Mouse (Mus musculus): Measurements from ENCODE around the gene Pramef20. TPM values are rescaled to one million over a fixed set of nuclear protein-coding genes. Genes with fewer than 3 reads are reported as not detected.
"Not testable (repeated sequence)": the region's sequence is repeated elsewhere in the genome, so short reads cannot be mapped to it uniquely, and the experiment has no call there.

The Pramef20 gene
- not detected in 2 replicates for polyA plus RNA-seq (2012; rRNA removed)

DNA sequence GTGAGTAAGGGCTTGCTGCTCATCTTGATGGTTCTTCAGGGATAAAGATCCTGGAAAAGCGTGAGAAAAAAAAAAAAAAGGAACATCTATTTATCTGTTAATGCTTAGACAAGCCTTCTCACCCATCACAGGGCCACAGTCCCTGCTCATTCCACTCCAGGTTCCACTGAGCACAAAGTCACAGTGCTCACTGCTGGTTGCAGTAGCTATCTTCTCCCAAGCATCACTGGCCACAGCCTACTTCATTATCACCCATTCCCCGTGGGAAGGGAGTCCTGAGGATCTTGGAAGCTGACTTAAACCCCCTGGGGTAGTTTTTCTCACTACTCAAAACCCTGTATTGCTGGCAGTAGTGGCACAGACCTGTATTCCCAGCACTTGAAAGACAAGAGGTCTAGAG is at the start of gene Pramef20:
Pramef20 (minus strand) TSS at position 23 of the 400 bp plus-strand sequence.
- DNase-seq (ENCODE audit: low spot score): no peak

GRCm38 (mm10) chr4:144424590-144424989 is 46.9 kb upstream of the Pramef20 start:
- no peak for DNase-seq (ENCODE audit: low spot score)

DNA sequence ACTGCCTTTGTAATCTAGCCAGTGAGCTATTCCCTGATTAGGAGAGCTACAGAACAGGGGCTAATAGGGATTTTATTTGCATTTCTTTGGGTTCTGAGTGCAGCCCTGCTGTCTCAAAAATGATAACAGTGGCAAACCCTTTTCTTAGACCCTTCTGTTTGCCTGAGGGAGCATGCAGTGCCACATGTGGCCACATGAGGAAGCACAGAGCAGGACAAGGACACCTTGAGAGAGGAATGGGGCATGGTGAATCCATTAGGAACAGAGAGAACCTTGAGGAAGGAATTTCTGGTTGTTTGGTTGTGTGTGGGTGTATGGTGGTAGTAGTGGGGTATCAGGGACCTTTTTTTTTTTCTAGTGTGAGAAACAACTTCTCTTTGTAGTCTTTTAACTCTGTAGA is 42.9 kb upstream of the Pramef20 start:
- no peak for DNase-seq (ENCODE audit: low spot score)

DNA sequence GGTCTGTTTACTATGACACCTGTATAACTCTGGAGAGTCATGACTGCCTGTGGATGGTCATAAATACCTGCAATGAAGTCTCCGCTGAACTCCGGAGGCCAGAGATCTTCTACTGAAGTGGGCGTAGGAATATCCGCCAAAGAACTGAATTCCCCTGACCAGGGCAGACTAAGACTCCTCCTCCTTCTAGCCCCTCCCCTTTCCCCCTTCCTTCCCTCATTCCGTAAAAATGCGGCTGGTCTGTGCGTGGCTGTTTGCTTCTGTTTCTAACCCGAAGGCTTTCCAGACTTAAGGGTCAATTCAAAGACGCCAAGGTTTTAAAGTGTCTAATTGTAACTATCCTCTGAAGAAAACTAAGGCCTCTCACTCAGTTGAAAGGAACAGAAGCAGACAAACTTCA is 30.6 kb upstream of the Pramef20 start, which contains the start of gene Pramef12:
Pramef12 (minus strand) TSS at position 175 of the 400 bp plus-strand sequence.
- no peak for DNase-seq (ENCODE audit: low spot score)

GRCm38 (mm10) chr4:144406261-144406660 is 28.5 kb upstream of the Pramef20 start:
- DNase-seq (ENCODE audit: low spot score): no peak

GRCm38 (mm10) chr4:144404456-144405086 is 26.8 kb upstream of the Pramef20 start:
- DNase-seq (ENCODE audit: low spot score): peak; percentile 25

DNA sequence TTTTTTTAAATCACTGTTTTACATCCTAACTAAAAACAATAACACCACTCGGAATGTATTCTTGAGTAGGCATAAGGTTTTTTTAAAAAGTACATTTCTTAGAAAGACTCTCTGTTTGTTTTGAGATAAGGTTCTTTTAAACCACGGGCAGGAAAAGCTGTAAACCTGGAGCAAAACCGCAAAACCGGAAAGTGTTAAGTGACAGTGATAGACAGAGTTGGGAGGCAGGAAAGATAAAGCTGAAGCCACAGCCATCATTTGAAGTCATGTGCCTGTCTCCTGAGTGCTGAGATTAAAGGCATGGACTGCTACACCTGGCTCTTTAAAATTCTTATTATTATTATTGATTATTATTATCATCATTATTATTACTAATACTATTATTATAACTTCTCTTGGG is 25.0 kb upstream of the Pramef20 start:
- DNase-seq (ENCODE audit: low spot score): no peak

GRCm38 (mm10) chr4:144396316-144396715 is 18.6 kb upstream of the Pramef20 start:
- no peak for DNase-seq (ENCODE audit: low spot score)

- not testable (repeated sequence) for DNase-seq (ENCODE audit: low spot score)
These were observed 20.1 kb downstream of the Pramef20 start, which contains the start of gene Gm13119 for GRCm38 (mm10) chr4:144357642-144358041. Gm13119 (plus strand) TSS chr4:144357942.

GRCm38 (mm10) chr4:144335856-144336255 is 41.9 kb downstream of the Pramef20 start:
- DNase-seq (ENCODE audit: low spot score): not testable (repeated sequence)

- DNase-seq (ENCODE audit: low spot score): not testable (repeated sequence)
These were observed 47.8 kb downstream of the Pramef20 start, which contains the start of gene Gm13128 for GRCm38 (mm10) chr4:144329949-144330348. Gm13128 (plus strand) TSS chr4:144330249.

Other genes starting within 250 kb of the Pramef20 start
- gene Oog3, start 215.3 kb downstream of the Pramef20 start, polyA plus RNA-seq (2012; rRNA removed): not detected in 2 replicates
- not detected in 2 replicates for gene Oog2, start 187.2 kb downstream of the Pramef20 start, polyA plus RNA-seq (2012; rRNA removed)
- gene C87977, start 164.6 kb downstream of the Pramef20 start, polyA plus RNA-seq (2012; rRNA removed): not detected in 2 replicates
- gene Pramel5, start 97.4 kb downstream of the Pramef20 start, polyA plus RNA-seq (2012; rRNA removed): not detected in 2 replicates
- gene Gm13128, start 47.7 kb downstream of the Pramef20 start, polyA plus RNA-seq (2012; rRNA removed): not detected in 2 replicates
- not detected in 2 replicates for gene Gm13119, start 20.0 kb downstream of the Pramef20 start, polyA plus RNA-seq (2012; rRNA removed)
- 0.40 and 0.49 TPM in 2 replicates for gene Pramef12, start 30.5 kb upstream of the Pramef20 start, polyA plus RNA-seq (2012; rRNA removed)
- gene 1700012P22Rik, start 60.8 kb upstream of the Pramef20 start, polyA plus RNA-seq (2012; rRNA removed): not detected in 2 replicates
- gene Gm9944, start 75.4 kb upstream of the Pramef20 start, polyA plus RNA-seq (2012; rRNA removed): not detected in 2 replicates
- gene Aadacl3, start 85.8 kb upstream of the Pramef20 start, polyA plus RNA-seq (2012; rRNA removed): not detected in 2 replicates
- not detected in 2 replicates for gene 9430007A20Rik, start 141.9 kb upstream of the Pramef20 start, polyA plus RNA-seq (2012; rRNA removed)
- gene Gm13124, start 187.2 kb upstream of the Pramef20 start, polyA plus RNA-seq (2012; rRNA removed): not detected in 2 replicates
- not detected in 2 replicates for gene Aadacl4, start 235.8 kb upstream of the Pramef20 start, polyA plus RNA-seq (2012; rRNA removed)

Data from urinary bladder, adult 2 months (tissue).